Mouse (Mus musculus) erythroid progenitor cell, adult 5-6 weeks (primary cell): Measurements from ENCODE around the gene Grb7. TPM values are rescaled to one million over a fixed set of nuclear protein-coding genes. Genes with fewer than 3 reads are reported as not detected.

Experiments
- ATAC-seq: replicated peaks from 2 replicates; pipeline ENCODE4 v1.8.0; 2016; ENCODE audit warnings: moderate number of reproducible peaks, mild to moderate bottlenecking, moderate TSS enrichment, inconsistent platforms; ENCODE audit not compliant: poor library complexity, low FRiP score, severe bottlenecking
- total RNA-seq, 2 experiments: library from RNA; stranded (forward) in 1 of 2; stranded (reverse) in 1 of 2; fragments of 150-400 nt in 1 of 2; fragments of 186-747, 209-891 nt in 1 of 2; gene quantifications; 2 replicates each; pipeline versions ENCODE4 v1.2.3 to v1.2.4; 2015 to 2017; ENCODE audit warnings: low replicate concordance in 2 of 2

Grb7 gene
- total RNA-seq, 2 experiments from 2014 or later = 0.61 to 4.2 TPM

DNA sequence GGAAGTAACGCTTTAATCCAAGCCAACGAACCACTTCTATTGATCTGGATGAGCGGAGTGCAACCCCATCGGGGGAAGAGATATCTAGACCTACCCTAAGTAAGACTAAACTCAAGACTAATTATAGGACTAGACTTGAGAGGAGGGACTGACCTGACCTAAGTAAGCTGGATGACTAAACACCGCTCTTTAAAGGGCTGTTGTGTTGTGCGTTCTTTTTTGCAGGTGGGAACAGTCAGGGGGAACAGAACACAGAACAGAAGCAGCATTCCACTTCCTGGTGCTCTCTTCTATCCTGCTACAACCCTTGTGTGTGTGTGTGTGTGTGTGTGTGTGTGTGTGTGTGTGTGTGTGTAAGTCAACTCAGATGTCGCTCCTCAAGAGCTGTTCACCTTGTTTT, 45.4 kb downstream of the Grb7 start:
- no peak for ATAC-seq

DNA sequence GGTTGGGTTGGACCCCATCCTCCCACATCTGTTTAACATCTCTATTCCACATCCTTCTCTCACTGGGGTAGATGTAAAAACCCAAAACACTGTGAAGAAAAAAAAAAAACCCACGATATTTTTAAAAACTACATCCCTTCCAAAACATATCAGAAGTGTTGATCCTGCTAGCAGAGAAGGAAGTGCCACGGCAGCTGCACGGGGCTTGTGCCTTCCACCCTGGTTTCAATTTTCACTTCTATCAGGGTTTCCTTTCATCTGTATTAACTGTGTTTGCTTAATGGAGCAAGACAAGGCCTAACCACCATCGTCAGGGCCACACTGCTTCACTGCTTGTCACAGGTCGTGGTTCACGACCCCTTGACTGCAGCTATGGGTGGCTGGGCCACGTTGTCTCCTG, 46.8 kb downstream of the Grb7 start:
- no peak for ATAC-seq

DNA sequence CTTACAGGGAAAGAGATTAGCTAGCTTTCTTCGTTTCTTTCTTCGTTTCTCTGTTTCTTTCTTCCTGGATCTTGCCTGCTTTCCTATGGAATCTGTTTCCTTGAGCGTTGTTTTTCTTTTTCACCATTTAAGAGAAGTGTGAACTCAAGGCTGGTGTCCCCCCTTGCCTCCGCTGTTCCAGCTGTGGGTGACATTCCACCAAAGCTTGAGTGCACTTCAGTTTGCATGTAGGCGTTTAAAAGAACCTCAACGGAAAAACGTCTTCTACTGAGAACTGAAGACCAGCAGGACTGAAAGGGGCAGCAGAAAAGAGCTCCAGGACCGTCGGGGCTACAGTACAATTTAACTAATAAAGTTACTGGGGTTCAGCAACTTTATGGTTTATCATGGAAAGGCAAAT, 47.2 kb downstream of the Grb7 start:
- ATAC-seq = no peak

DNA sequence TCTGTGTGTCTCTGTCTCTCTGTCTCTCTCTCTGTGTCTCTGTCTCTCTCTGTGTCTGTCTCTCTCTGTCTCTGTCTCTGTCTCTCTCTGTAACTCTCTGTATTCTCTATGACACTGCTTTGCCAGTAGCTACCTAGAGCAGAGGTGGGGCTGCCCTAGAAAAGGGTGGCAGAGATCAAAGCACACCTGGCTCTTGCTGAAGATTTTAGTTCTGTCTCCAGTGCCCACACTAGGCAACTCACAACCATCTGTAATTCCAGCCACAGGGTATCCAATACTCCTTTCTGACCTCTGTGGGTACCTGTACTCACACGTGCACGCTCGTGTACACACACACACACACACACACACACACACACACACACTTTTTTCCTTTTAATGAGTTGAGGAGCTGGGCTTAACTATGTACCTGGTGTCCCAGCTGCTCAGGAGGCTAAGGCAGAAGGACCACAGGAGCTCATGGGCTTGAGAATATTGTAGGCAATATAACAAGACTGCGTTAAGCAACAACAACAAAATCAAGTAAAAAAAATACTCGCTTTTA, 49.1 kb downstream of the Grb7 start:
- no peak for ATAC-seq

DNA sequence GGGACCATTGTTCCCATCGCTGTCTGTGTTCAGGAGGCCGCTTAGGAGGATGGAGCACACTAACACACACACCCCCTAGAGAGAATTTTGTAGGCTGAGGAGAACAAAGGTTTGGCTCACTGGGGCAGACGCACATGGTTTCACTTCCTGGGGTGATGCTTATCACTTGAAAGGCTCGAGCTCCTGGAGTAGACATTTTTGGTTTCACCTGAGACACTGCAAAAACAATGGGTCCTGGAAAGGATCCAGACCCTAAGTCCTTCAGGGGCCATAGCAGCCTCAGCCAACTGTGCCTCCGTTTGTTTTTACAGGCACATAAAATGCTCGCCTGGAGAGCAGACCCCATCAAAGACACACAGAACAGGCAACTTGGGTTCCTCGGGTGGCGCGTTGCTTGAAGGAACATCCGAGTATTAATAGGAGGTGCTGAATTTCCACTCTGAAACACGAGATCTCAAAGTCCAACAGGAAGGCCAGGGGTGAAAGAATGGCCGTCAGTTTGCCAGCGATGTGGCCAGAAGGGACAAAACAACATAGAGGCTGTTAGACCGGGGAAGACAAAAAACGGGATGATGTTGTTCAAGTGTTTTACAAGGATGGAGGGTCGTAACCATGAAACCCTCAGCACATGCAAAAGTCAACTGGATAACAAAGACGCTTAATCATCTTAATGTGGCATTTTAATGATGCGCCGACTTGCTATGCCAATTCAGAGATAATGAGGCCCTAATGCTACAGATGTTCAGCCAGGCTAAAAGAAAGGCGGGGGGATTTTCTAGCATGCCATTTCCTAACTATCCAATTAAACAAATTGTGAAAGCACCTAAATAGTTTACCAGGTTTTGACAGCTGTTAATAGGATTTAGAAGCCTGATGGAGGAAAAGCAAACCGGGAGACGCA, 51.4 kb downstream of the Grb7 start:
- no peak for ATAC-seq

DNA sequence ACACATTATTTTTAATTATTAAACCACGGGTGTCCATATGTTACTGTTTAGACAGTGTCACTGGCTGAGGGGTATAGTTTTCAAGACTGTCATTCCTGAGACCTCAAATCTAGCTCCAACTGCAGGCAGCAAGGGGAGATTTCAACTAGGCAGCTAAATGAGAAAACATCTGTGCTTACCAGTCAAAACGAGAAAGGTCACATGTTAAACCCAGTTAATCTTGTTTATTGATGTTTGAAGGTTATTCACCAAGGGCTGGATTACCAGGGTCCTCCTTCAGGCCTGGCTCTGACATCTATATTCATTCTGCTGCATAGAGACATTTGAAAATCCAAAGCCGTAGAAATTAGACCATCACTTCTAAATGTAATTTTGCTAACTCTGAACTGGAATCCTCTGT, 58.7 kb downstream of the Grb7 start:
- ATAC-seq = no peak

Other genes starting within 250 kb of the Grb7 start
- gene Cdk12, start 243.3 kb upstream of the Grb7 start, total RNA-seq (2015; ENCODE audit: low replicate concordance) = 58.0 and 63.3 TPM in 2 replicates
- gene Cdk12, start 243.3 kb upstream of the Grb7 start, total RNA-seq (2017; ENCODE audit: low replicate concordance) = 61.8 and 66.0 TPM in 2 replicates
- not detected in 2 replicates for gene Neurod2, start 116.7 kb upstream of the Grb7 start, total RNA-seq (2015; ENCODE audit: low replicate concordance)
- not detected in 2 replicates for gene Neurod2, start 116.7 kb upstream of the Grb7 start, total RNA-seq (2017; ENCODE audit: low replicate concordance)
- gene Ppp1r1b, start 98.0 kb upstream of the Grb7 start, total RNA-seq (2015; ENCODE audit: low replicate concordance) = not detected in 2 replicates
- gene Ppp1r1b, start 98.0 kb upstream of the Grb7 start, total RNA-seq (2017; ENCODE audit: low replicate concordance) = not detected in 2 replicates
- 4.6 and 8.3 TPM in 2 replicates for gene Stard3, start 88.0 kb upstream of the Grb7 start, total RNA-seq (2015; ENCODE audit: low replicate concordance)
- gene Stard3, start 88.0 kb upstream of the Grb7 start, total RNA-seq (2017; ENCODE audit: low replicate concordance) = 5.6 and 7.6 TPM in 2 replicates
- not detected in 2 replicates for gene Tcap, start 62.6 kb upstream of the Grb7 start, total RNA-seq (2015; ENCODE audit: low replicate concordance)
- gene Tcap, start 62.6 kb upstream of the Grb7 start, total RNA-seq (2017; ENCODE audit: low replicate concordance) = not detected in 2 replicates
- gene Pnmt, start 59.9 kb upstream of the Grb7 start, total RNA-seq (2015; ENCODE audit: low replicate concordance) = not detected in 2 replicates
- not detected in 2 replicates for gene Pnmt, start 59.9 kb upstream of the Grb7 start, total RNA-seq (2017; ENCODE audit: low replicate concordance)
- 2.2 and 3.4 TPM in 2 replicates for gene Pgap3, start 45.9 kb upstream of the Grb7 start, total RNA-seq (2015; ENCODE audit: low replicate concordance)
- gene Pgap3, start 45.9 kb upstream of the Grb7 start, total RNA-seq (2017; ENCODE audit: low replicate concordance) = 1.3 and 2.4 TPM in 2 replicates
- gene Erbb2, start 33.9 kb upstream of the Grb7 start, total RNA-seq (2015; ENCODE audit: low replicate concordance) = not detected in 2 replicates
- 0.39 TPM in 1 of 2 replicates, not detected in the other for gene Erbb2, start 33.9 kb upstream of the Grb7 start, total RNA-seq (2017; ENCODE audit: low replicate concordance)
- gene Mien1, start 7.4 kb upstream of the Grb7 start, total RNA-seq (2015; ENCODE audit: low replicate concordance) = 8.8 and 10.8 TPM in 2 replicates
- gene Mien1, start 7.4 kb upstream of the Grb7 start, total RNA-seq (2017; ENCODE audit: low replicate concordance) = 5.3 and 6.3 TPM in 2 replicates
- gene Ikzf3, start 99.6 kb downstream of the Grb7 start, total RNA-seq (2015; ENCODE audit: low replicate concordance) = 19.5 and 21.0 TPM in 2 replicates
- gene Ikzf3, start 99.6 kb downstream of the Grb7 start, total RNA-seq (2017; ENCODE audit: low replicate concordance) = 5.4 and 6.7 TPM in 2 replicates
- 7.5 and 8.3 TPM in 2 replicates for gene Zpbp2, start 104.7 kb downstream of the Grb7 start, total RNA-seq (2015; ENCODE audit: low replicate concordance)
- gene Zpbp2, start 104.7 kb downstream of the Grb7 start, total RNA-seq (2017; ENCODE audit: low replicate concordance) = 3.1 and 13.2 TPM in 2 replicates
- gene Ormdl3, start 141.0 kb downstream of the Grb7 start, total RNA-seq (2015; ENCODE audit: low replicate concordance) = 54.5 and 58.4 TPM in 2 replicates
- gene Ormdl3, start 141.0 kb downstream of the Grb7 start, total RNA-seq (2017; ENCODE audit: low replicate concordance) = 68.6 and 79.1 TPM in 2 replicates
- not detected in 2 replicates for gene Lrrc3c, start 151.9 kb downstream of the Grb7 start, total RNA-seq (2015; ENCODE audit: low replicate concordance)
- not detected in 2 replicates for gene Lrrc3c, start 151.9 kb downstream of the Grb7 start, total RNA-seq (2017; ENCODE audit: low replicate concordance)
- gene Gm12355, start 179.3 kb downstream of the Grb7 start, total RNA-seq (2015; ENCODE audit: low replicate concordance) = 5.4 TPM in 1 of 2 replicates, not detected in the other
- 1.1 and 3.9 TPM in 2 replicates for gene Gm12355, start 179.3 kb downstream of the Grb7 start, total RNA-seq (2017; ENCODE audit: low replicate concordance)
- gene Gsdma3, start 180.0 kb downstream of the Grb7 start, total RNA-seq (2015; ENCODE audit: low replicate concordance) = not detected in 2 replicates
- not detected in 2 replicates for gene Gsdma3, start 180.0 kb downstream of the Grb7 start, total RNA-seq (2017; ENCODE audit: low replicate concordance)
- gene Gsdma2, start 200.4 kb downstream of the Grb7 start, total RNA-seq (2015; ENCODE audit: low replicate concordance) = not detected in 2 replicates
- gene Gsdma2, start 200.4 kb downstream of the Grb7 start, total RNA-seq (2017; ENCODE audit: low replicate concordance) = not detected in 2 replicates
- gene Gsdma, start 218.0 kb downstream of the Grb7 start, total RNA-seq (2015; ENCODE audit: low replicate concordance) = not detected in 2 replicates
- not detected in 2 replicates for gene Gsdma, start 218.0 kb downstream of the Grb7 start, total RNA-seq (2017; ENCODE audit: low replicate concordance)
- 28.1 and 30.3 TPM in 2 replicates for gene Psmd3, start 236.2 kb downstream of the Grb7 start, total RNA-seq (2015; ENCODE audit: low replicate concordance)
- 23.6 and 30.7 TPM in 2 replicates for gene Psmd3, start 236.2 kb downstream of the Grb7 start, total RNA-seq (2017; ENCODE audit: low replicate concordance)